Mouse (Mus musculus) forebrain, embryonic 10.5 days (tissue): ENCODE measurements around the gene Gm45021. TPM values are rescaled to one million over a fixed set of nuclear protein-coding genes. Genes with fewer than 3 reads are reported as not detected.

Experiments
- DNase-seq: peaks from one replicate; pipeline ENCODE4 v3.0.0-alpha.2; 2017; ENCODE audit warnings: low spot score; ENCODE audit errors: extremely low spot score
- H3K27ac ChIP-seq: fragments of 300-500 bp; sonication (generic); 2 replicates; pipeline ENCODE4 v1.5.1; 2016; ENCODE audit warnings: mild to moderate bottlenecking
- H3K27me3 ChIP-seq: fragments of 300-500 bp; sonication (generic); 2 replicates; pipeline ENCODE4 v1.6.1; 2016; ENCODE audit warnings: mild to moderate bottlenecking; ENCODE audit not compliant: poor library complexity, severe bottlenecking
- H3K36me3 ChIP-seq: fragments of 300-500 bp; sonication (generic); replicated peaks from 2 replicates; pipeline ENCODE4 v1.6.1; 2016; ENCODE audit warnings: mild to moderate bottlenecking, moderate library complexity
- H3K4me1 ChIP-seq: fragments of 300-500 bp; sonication (generic); 2 replicates; pipeline ENCODE4 v1.6.1; 2016
- H3K4me3 ChIP-seq: fragments of 300-500 bp; sonication (generic); 2 replicates; pipeline ENCODE4 v1.5.1; 2016; ENCODE audit warnings: mild to moderate bottlenecking, moderate library complexity
- H3K9me3 ChIP-seq: fragments of 300-500 bp; sonication (generic); 2 replicates; pipeline ENCODE4 v1.6.1; 2016; ENCODE audit warnings: mild to moderate bottlenecking, moderate library complexity
- WGBS: fragments of 180-500 bp; shearing (Covaris S2); methylation state at CpG from one replicate; pipeline ENCODE4 v1.1.7; 2016; 5-methylcytosine and 5-hydroxymethylcytosine counted together
- polyA plus RNA-seq: library from polyadenylated mRNA; unstranded; fragments of >200 nt; fragmentation: Nextera tagmentation; extraction: Ambion mirVana; gene quantifications from 2 replicates; pipeline ENCODE4 v1.2.1, GENCODE M21; 2016

The Gm45021 gene
- polyA plus RNA-seq, 1 experiment from 2014 or later = not detected

GRCm38 (mm10) chr6:48628808-48629660 is 39.6 kb downstream of the Gm45021 start:
- H3K9me3 ChIP-seq = no peaks in the 10 kb centered on the region
- peak; percentile 35 for DNase-seq
- H3K4me3 ChIP-seq = peak overlapping the region; percentile 56
- H3K4me1 ChIP-seq = peaks cover 31% of the 10 kb centered on the region
- no peaks in the 10 kb centered on the region for H3K36me3 ChIP-seq
- H3K27ac ChIP-seq = peak overlapping the region; percentile 60; the same call in 1 of the 2 replicates
- H3K27me3 ChIP-seq = peaks cover 72% of the 10 kb centered on the region
- WGBS = 14% methylated on average over 54 of the region's 54 CpGs

GRCm38 (mm10) chr6:48629661-48630034 is 40.2 kb downstream of the Gm45021 start:
- DNase-seq = no peak
- Histone ChIP-seq H3K27ac (peak overlapping the region; percentile 60; the same call in 1 of the 2 replicates), H3K9me3 (no peaks in the 10 kb centered on the region), H3K36me3 (no peaks in the 10 kb centered on the region), H3K4me3 (peak overlapping the region; percentile 56), H3K4me1 (peaks cover 31% of the 10 kb centered on the region), H3K27me3 (peaks cover 72% of the 10 kb centered on the region)
- 30% methylated on average over 13 of the region's 13 CpGs for WGBS

- DNase-seq = no peak
- Histone ChIP-seq H3K4me1 (peaks cover 31% of the 10 kb centered on the region), H3K9me3 (no peaks in the 10 kb centered on the region), H3K27ac (no peak overlapping the region), H3K27me3 (peaks cover 62% of the 10 kb centered on the region), H3K36me3 (no peaks in the 10 kb centered on the region), H3K4me3 (no peak overlapping the region)
- WGBS = 92% methylated on average over 8 of the region's 8 CpGs
Observed at GRCm38 (mm10) chr6:48630831-48631230, 41.4 kb downstream of the Gm45021 start.

GRCm38 (mm10) chr6:48635105-48635504 is 45.7 kb downstream of the Gm45021 start:
- Histone ChIP-seq H3K27me3 (peaks cover 19% of the 10 kb centered on the region), H3K36me3 (no peaks in the 10 kb centered on the region), H3K27ac (no peak overlapping the region), H3K9me3 (no peaks in the 10 kb centered on the region), H3K4me3 (no peak overlapping the region), H3K4me1 (peaks cover 15% of the 10 kb centered on the region)
- 86% methylated on average over 2 of the region's 2 CpGs for WGBS
- DNase-seq = no peak

- no peak for DNase-seq
- H3K4me3 ChIP-seq = no peak overlapping the region
- H3K36me3 ChIP-seq = no peaks in the 10 kb centered on the region
- H3K27me3 ChIP-seq = peaks cover 5% of the 10 kb centered on the region; the same call in 1 of the 2 replicates
- 53% methylated on average over 6 of the region's 6 CpGs for WGBS
- H3K4me1 ChIP-seq = peaks cover 15% of the 10 kb centered on the region
- H3K27ac ChIP-seq = no peak overlapping the region
- H3K9me3 ChIP-seq = no peaks in the 10 kb centered on the region
Observed at GRCm38 (mm10) chr6:48636515-48636914, 47.1 kb downstream of the Gm45021 start.

GRCm38 (mm10) chr6:48637811-48638500 is 48.5 kb downstream of the Gm45021 start:
- no peaks in the 10 kb centered on the region for H3K9me3 ChIP-seq
- no peak overlapping the region for H3K4me3 ChIP-seq
- DNase-seq = no peak
- no peaks in the 10 kb centered on the region for H3K36me3 ChIP-seq
- H3K27me3 ChIP-seq = no peaks in the 10 kb centered on the region
- peaks cover 15% of the 10 kb centered on the region for H3K4me1 ChIP-seq
- WGBS = 72% methylated on average over 6 of the region's 6 CpGs
- H3K27ac ChIP-seq = no peak overlapping the region

- WGBS = 80% methylated on average over 2 of the region's 2 CpGs
- Histone ChIP-seq H3K27me3 (no peaks in the 10 kb centered on the region), H3K9me3 (no peaks in the 10 kb centered on the region), H3K27ac (no peak overlapping the region), H3K4me1 (peaks cover 15% of the 10 kb centered on the region), H3K36me3 (no peaks in the 10 kb centered on the region), H3K4me3 (no peak overlapping the region)
- no peak for DNase-seq
Observed at GRCm38 (mm10) chr6:48638553-48638952, 49.1 kb downstream of the Gm45021 start.

- WGBS = 80% methylated on average over 6 of the region's 6 CpGs
- no peaks in the 10 kb centered on the region for H3K36me3 ChIP-seq
Observed at GRCm38 (mm10) chr6:48641391-48641790, 52.0 kb downstream of the Gm45021 start.

GRCm38 (mm10) chr6:48642764-48643292 is 53.4 kb downstream of the Gm45021 start:
- H3K36me3 ChIP-seq = no peaks in the 10 kb centered on the region
- no peak overlapping the region for H3K27ac ChIP-seq
- no peaks in the 10 kb centered on the region for H3K4me1 ChIP-seq
- no peaks in the 10 kb centered on the region for H3K27me3 ChIP-seq
- no peak for DNase-seq
- WGBS = 23% methylated on average over 4 of the region's 4 CpGs
- no peaks in the 10 kb centered on the region for H3K9me3 ChIP-seq
- H3K4me3 ChIP-seq = no peak overlapping the region

More at GRCm38 (mm10) chr6:48641391-48641790, 52.0 kb downstream of the Gm45021 start:
- no peak overlapping the region for H3K27ac ChIP-seq
- no peaks in the 10 kb centered on the region for H3K27me3 ChIP-seq
- H3K4me3 ChIP-seq = no peak overlapping the region
- H3K9me3 ChIP-seq = no peaks in the 10 kb centered on the region
- peaks cover 11% of the 10 kb centered on the region for H3K4me1 ChIP-seq
- no peak for DNase-seq

- H3K4me1 ChIP-seq = no peaks in the 10 kb centered on the region
- no peaks in the 10 kb centered on the region for H3K9me3 ChIP-seq
- peak; percentile 61 for DNase-seq
- WGBS = 20% methylated on average over 12 of the region's 12 CpGs
- H3K4me3 ChIP-seq = no peak overlapping the region
- no peaks in the 10 kb centered on the region for H3K27me3 ChIP-seq
- H3K27ac ChIP-seq = no peak overlapping the region
- H3K36me3 ChIP-seq = no peaks in the 10 kb centered on the region
Observed at GRCm38 (mm10) chr6:48645660-48646308, 56.4 kb downstream of the Gm45021 start.

GRCm38 (mm10) chr6:48646309-48646690 is 56.9 kb downstream of the Gm45021 start:
- no peak for DNase-seq
- WGBS = 83% methylated on average over 4 of the region's 4 CpGs
- Histone ChIP-seq H3K4me1 (no peaks in the 10 kb centered on the region), H3K27ac (no peak overlapping the region), H3K27me3 (no peaks in the 10 kb centered on the region), H3K4me3 (no peak overlapping the region), H3K36me3 (no peaks in the 10 kb centered on the region), H3K9me3 (no peaks in the 10 kb centered on the region)

- H3K27me3 ChIP-seq = no peaks in the 10 kb centered on the region
- 55% methylated on average over 3 of the region's 3 CpGs for WGBS
- H3K9me3 ChIP-seq = no peaks in the 10 kb centered on the region
- no peak within 1 kb of the TSS for H3K27ac ChIP-seq
- H3K36me3 ChIP-seq = no peaks in the 10 kb centered on the region
- no peak within 1 kb of the TSS for H3K4me3 ChIP-seq
- H3K4me1 ChIP-seq = no peaks in the 10 kb centered on the region
- DNase-seq = no peak
Observed at GRCm38 (mm10) chr6:48646995-48647394, 57.6 kb downstream of the Gm45021 start, which contains the start of gene Gimap8. Gimap8 (plus strand) TSS chr6:48647234.
